Mouse (Mus musculus) adrenal gland, adult 8-10 months (tissue): Measurements from ENCODE around the gene Cope. TPM values are rescaled to one million over a fixed set of nuclear protein-coding genes. Genes with fewer than 3 reads are reported as not detected.

Experiments
- DNase-seq: peaks from one replicate; pipeline ENCODE4 v3.0.0; 2022
- total RNA-seq, 4 experiments: library from RNA; stranded (reverse); gene quantifications; 2 replicates each; pipeline ENCODE4 v1.2.4; 2022

The Cope gene
- 100 to 1,000 TPM; 190 to 236 (median 226) TPM for total RNA-seq

DNA sequence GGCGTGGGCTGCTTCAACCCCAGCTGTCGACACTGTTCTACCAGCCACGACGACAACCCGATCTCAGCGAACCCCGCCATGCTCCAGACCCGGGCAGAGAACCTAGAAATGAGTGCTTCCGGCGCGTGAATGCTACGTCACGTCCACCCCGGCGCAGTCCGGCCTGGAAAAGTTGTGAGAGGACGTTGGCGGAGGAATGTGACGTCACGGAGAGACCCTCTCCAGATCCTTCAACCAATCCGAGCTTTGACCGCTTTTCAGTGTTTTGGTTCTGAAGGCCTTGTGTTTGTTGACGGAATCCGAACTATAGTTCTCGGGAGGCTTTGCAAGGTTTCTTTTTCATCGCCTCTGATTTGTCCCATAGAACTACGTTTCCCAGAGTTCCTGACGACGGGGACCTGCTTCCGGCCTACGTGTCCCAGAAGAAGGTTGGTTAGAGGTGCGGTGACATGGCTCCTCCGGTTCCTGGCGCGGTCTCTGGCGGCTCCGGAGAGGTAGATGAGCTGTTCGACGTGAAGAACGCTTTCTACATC, at the start of gene Cope, which contains the start of gene Ddx49:
Cope (plus strand) TSS at position 161 of the 533 bp plus-strand sequence.
Ddx49 (minus strand) TSS at position 132 of the 533 bp plus-strand sequence.
- DNase-seq = peak; percentile 91

- DNase-seq = no peak
These were observed 47.7 kb upstream of the Cope start for GRCm38 (mm10) chr8:70254628-70255027.

- no peak for DNase-seq
These were observed 44.9 kb upstream of the Cope start for GRCm38 (mm10) chr8:70257456-70257855.

- no peak for DNase-seq
These were observed 43.7 kb upstream of the Cope start for GRCm38 (mm10) chr8:70258600-70258999.

DNA sequence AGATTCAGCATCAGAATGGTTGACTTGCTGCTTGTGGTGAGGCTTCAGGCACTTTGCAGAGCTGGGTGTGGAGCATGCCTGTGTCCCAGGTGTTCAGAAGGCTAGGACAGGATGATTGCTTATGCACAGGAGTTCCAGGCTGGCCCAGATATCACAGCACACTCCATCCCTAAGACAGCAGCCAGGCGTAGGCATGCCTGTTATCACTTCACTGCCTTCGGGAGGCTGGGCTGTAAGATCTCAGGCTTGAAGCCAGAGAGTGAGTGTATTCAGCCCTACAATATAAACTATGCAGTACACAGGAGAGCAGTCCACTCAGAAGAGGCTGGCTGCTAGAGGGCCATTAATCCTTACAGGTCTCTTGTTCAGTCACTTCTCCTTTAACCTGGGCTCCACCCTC, 43.3 kb upstream of the Cope start:
- no peak for DNase-seq

- DNase-seq = no peak
These were observed 34.6 kb upstream of the Cope start for GRCm38 (mm10) chr8:70267674-70268073.

DNA sequence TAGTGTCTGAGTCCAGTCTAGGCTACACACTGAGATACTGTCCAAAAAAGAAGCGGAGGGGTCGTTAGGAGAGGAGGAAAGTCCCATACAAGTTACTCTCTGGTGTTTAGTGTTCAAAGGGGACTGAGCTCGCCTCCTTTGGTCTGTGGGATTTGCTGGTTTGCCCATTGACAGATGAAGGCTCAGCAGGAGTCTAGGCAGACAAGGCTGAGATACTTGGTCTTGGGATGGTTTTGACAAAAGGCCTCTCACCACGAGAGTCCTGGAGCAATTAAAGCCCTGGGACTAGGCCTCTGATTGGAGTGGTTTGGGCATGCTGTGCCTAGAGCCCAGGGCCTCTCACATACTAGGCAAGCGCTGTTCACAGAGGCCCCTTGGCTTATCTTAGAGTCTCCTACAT, 34.0 kb upstream of the Cope start:
- no peak for DNase-seq

GRCm38 (mm10) chr8:70268799-70269565, 33.3 kb upstream of the Cope start:
- no peak for DNase-seq

DNA sequence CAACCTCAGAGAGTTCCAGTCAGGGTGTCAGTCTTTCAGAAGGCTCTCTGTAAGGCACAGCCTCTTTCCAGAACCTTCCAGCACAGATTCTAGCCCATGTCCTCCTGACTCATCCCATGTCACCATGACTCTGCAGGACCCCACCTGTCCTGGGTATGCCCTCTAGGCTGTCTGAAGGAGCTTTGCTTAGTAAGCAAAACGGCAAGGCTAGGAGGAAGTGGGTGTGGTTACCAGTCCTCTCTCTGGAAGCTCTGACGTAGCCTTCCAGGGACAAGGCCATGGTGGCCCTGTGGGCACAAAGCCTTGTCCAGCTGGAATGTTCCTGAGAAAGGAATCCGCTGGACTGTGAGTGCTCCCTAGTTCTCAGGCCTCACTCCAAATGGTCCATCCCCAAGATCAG, 29.4 kb upstream of the Cope start:
- DNase-seq = peak; percentile 80

DNA sequence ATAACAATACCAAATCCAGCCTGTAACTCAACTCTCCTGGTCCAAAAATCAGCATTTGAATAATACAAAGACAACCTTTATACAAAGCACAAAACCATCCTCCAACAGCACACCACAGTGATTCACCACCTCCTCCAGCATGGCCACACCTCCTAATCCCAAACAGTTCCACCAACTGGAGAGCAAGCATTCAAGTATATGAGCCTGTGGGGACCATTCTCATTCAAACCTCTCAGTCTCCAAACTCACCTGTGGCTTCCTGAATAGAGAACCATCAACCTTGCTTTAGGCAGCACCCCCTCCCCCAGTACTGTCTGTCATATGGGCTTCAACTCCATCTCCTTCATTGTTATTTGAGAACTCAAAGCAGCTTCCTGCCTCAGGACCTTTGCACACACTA, 28.0 kb upstream of the Cope start:
- no peak for DNase-seq

- no peak for DNase-seq
These were observed 25.8 kb upstream of the Cope start for GRCm38 (mm10) chr8:70276476-70276875.

GRCm38 (mm10) chr8:70278175-70278574, 24.1 kb upstream of the Cope start:
- DNase-seq = no peak

DNA sequence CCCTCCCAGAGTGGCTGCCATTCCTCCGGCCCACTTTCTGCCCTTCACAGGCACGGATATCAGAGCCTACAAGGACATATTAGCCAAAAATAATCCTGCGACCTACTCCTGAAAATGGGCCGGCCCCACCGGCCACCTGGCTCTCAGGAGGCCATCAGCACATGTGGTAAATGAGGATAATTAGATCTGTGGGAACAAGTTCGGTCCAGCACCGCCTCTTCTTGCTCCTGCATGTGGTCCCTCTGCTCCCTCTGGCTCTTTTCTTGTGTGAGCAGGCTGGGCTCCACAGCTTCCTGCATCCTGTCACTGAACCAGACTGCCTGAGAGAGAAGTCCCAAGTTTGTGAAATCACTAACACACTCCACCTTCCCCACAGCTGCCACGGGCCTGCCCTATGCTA, 23.1 kb upstream of the Cope start:
- no peak for DNase-seq

DNA sequence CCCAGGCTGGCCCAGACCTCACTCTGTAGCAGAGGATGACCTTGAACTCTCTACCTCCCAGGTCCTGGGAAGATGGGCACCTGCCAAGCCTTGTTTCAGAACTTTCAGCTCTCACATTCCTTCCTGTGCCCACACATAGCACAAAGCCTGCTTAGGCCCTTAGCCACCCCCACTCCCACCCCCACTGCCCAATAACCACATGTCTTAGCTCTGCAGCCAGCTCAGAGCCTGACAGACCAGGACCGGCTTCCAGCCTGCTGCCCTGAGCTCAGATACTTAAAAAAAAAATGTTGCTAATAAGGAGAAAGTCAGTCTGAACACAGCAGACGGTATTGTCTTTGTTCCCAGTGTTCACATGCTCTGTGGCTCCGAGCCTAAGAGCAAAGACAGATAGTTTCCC, 21.3 kb upstream of the Cope start:
- DNase-seq = no peak

- DNase-seq = peak; percentile 88
These were observed 19.6 kb upstream of the Cope start, which contains the start of gene Homer3 for GRCm38 (mm10) chr8:70282603-70283135. Gene Homer3 (plus strand): TSS chr8:70282827.

DNA sequence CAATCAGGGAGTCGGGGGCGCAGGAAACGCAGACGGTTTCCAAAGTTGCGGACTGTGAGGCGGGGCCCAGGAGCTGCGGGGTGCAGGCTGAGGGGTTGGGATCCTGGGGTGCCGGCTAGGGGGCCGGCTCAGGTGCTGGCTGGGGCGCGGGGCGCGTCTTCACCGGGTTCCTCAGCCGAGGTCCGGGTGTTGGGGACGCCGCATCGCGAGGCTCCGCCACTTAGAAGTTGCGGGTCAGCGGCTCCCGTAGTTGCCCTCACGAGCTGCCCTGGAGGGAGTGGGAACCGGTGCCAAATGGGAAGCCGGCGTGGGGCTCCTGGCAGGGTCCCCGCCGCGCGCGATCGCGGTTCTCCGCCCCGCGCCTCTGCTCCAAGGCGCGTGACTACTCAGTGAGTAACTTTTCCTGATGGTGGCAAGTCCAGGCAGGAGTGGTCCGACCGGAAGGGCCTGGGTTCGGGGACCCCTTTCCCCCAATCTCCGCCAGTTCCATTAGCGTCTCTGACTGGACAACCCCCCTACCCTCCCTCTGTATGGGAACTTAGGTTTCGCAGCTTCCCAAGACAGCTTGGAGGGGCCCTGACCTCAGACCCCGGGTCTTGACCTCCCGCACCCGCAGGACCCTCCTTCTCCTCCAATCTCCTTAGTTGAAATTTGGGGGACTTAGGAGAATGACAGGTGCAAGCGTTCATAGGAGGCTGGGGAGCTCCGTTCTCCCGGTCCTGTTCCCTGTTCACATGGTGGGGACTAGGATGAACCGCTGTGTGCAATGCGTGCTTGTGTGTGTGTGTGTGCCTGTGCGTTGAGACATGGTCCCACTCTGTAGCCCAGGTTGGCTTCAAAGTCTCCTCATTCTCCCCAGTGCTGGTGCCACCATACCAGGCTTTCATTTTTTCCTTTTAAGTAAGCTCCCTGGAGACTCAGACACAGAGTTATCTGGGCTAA, 18.9 kb upstream of the Cope start:
- no peak for DNase-seq

- DNase-seq = no peak
These were observed 17.9 kb upstream of the Cope start for GRCm38 (mm10) chr8:70284421-70284820.

DNA sequence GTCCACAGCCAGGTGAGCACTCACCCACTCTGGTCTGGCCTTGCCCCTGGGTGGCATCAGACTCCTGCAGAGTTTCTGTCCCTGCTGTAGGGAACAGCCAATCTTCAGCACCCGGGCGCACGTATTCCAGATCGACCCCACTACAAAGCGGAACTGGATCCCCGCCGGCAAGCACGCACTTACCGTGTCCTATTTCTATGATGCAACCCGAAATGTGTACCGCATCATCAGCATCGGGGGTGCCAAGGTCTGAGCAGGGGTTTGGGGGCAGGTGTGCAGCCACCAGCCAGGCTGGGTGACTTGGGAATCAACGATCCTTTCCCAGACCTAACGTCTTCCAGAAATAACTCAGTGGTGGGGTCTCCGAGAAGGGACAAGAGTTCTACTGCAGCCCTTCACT, 17.0 kb upstream of the Cope start:
- no peak for DNase-seq

- no peak for DNase-seq
These were observed 15.6 kb upstream of the Cope start for GRCm38 (mm10) chr8:70286737-70287136.

GRCm38 (mm10) chr8:70293988-70294405, 8.3 kb upstream of the Cope start:
- DNase-seq = no peak

DNA sequence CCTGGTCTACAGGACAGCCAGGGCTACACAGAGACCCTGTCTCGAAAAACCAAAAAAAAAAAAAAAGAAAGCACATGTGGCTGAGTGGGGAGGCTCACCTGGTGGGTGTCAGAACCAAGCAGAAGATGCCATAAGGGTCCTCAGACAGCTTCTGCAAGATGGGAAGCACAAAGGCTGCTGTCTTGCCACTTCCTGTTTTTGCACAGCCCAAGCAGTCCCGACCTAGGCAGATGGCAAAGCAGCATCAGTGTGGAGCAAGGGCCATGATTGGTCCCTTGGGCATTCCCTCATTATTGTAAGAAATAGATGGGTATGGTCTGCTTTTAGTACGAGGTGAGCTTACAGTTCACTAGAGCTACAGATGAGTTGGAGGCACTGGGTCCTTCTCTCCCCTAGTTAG, 1.4 kb upstream of the Cope start:
- no peak for DNase-seq

GRCm38 (mm10) chr8:70302901-70303300, 583 bp downstream of the Cope start:
- DNase-seq = no peak

- DNase-seq = no peak
These were observed 7.0 kb downstream of the Cope start for GRCm38 (mm10) chr8:70309311-70309710.
